Mouse (Mus musculus): ENCODE measurements at regions not wholly inside any gene's neighbourhood (a gene's known extent, or its start where the extent isn't known, plus 50 kb on each side); places are given as distances from the start of the nearest gene placed in this dataset.

DNA sequence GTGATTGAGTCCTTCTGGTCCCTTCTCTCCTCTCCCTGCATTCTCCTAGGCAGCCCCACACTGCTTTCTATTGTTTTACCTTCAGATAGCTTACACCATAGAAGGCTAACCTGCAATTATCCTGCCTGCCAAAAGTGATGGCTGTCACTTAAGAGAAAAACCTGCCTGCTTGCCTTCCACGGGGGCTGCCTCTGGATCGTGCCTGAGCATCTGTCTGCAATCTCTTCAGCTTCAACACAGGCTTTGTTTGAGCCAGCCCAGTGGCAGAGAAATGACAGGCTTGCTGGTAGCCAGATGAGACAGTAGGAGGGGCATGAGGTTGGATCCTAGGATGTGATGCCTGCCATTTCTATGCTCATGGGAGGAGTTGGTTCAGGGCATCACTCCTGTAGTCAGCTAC lies 345.2 kb upstream of the Tshz3 start:
- DNase-seq (ENCODE audit: extremely low spot score in 1 of 2, low spot score in 2 of 2), result no peak
- intact Hi-C loops (cut with DNase I), result no loop called here

DNA sequence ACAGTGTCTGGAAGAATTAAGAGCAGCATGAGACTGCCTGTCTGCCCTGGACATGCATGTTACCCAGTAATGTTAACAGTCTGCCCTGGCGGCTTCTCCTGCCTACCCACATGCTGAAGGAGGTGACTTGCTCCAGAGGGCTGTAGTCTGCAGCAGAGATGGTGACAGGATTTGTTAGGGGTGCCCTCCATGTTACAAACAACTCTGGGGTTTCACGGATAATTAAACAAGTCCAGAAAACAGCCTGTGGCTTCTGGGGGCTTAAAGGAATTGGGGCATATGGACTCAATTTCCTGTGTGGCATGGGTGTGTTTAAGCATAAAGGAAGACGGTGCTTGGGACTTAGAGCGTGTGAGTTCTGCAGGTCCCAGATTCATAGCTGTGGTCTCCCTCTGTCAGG lies 347.3 kb upstream of the Tshz3 start:
- DNase-seq (ENCODE audit: extremely low spot score in 1 of 2, low spot score in 2 of 2), result no peak
- intact Hi-C loops (cut with DNase I), result no loop called here

DNA sequence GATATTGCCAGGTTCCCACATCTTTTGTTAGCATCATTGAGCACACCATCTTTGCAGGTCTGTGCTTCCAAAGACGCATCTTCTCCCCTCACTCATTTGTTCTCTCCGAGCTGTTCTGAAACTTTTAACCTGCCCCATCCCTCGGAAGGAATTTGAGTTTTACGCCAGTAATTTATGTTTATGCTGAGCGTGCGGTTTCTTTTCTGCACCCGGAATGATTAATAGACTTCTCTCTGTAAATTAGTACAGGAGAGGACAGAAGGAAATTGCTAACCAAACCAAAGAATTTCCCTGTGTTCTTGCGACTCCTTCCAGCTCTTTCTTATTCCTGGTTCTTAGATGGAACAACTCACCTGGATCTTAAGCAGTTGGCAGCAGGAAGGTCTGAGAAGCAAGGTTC lies 349.7 kb upstream of the Tshz3 start:
- no peak for DNase-seq (ENCODE audit: extremely low spot score in 1 of 2, low spot score in 2 of 2)
- intact Hi-C loops (cut with DNase I), result no loop called here

DNA sequence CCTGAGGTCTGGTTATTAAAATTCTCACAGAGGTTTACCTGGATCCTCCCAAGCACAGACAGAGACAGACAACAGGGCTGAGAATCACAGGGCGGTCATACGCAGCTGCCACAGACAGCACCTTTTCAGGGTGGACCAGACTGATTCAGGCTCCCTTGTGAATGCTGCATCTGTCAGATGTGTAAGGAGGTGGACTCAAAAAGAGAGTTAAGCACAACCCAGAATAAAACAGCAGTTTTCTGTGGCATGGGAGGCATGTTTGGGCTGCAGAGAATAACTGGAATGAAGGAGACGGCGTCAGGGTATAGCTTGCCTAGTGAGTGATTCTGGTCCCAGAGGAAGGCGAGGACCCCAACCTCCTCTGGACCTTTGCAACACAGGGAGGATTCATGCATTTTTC lies 363.1 kb upstream of the Tshz3 start:
- no peak for DNase-seq (ENCODE audit: extremely low spot score in 1 of 2, low spot score in 2 of 2)
- intact Hi-C loops (cut with DNase I), result loop anchor here (5.0 to 10.0 kb wide), 2 partner anchors 260 to 362 kb away; partner anchors contain the start of gene Tshz3

DNA sequence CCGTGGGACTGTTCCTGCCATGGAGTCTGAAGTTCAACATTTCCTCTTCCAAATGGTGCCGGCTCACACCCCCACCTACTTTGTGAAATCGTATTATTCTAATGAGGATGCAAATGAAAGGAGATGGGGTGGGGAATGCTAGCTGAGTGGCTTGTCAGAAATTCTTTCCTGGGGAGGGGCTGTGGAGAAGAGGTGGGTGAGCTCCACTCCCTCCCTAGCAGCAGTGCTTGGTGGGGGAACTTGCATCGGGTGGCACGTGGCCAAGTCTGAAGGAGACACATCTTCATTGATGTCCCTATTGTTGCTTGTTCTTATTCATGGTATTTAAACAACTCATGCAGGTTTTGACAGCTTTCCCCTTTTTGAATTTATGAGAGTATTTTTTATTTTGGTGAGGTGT lies 363.8 kb upstream of the Tshz3 start:
- intact Hi-C loops (cut with DNase I), result loop anchor here (5.0 to 10.0 kb wide), 2 partner anchors 259 to 363 kb away; partner anchors contain the start of gene Tshz3

DNA sequence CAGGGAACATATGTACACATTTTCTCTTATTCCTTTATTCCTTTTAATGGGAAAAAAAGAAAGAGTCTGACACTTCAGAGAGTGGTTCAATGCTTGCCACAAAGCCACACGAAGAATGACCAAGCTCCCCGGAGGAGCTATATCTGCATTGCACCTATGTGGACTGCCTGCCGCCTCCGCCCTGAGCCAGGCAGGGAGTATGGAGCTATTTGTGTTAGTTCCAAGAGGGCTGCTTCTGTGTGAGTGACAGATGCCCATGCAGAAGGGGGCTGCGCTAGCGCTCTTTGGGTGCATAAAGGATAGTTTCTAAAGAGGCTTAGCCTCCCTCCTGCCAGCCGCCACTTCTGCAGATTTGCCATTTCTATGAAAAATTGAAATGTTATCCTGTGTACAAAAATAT lies 365.3 kb upstream of the Tshz3 start:
- intact Hi-C loops (cut with DNase I), result loop anchor here (5.0 to 10.0 kb wide), 2 partner anchors 258 to 365 kb away; partner anchors contain the start of gene Tshz3
- DNase-seq (ENCODE audit: extremely low spot score in 1 of 2, low spot score in 2 of 2), result no peak

More for the DNA sequence above, 363.8 kb upstream of the Tshz3 start:
- peak in 1 of 2 experiments; percentile 55 for DNase-seq (ENCODE audit: extremely low spot score in 1 of 2, low spot score in 2 of 2)

DNA sequence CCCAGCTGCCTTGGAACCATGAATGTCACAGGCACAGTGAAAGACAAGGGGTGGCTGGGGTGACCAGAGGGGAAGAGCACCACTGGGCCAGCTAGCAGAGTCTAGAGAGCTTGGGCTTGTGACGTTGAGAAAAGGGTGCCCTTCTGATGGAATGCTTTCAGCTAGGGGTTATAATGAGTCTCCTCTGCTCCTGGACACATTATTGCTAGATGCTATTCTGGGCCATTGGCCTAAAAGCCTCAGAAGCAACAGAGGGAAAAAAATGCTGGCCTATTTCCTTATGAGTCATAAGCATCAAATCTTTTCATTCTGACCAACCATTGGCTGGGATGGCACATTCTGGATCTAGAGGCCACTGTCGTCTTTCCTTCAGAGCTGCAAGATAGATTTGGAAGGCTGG lies 369.8 kb upstream of the Tshz3 start:
- intact Hi-C loops (cut with DNase I), result no loop called here
- no peak for DNase-seq (ENCODE audit: extremely low spot score in 1 of 2, low spot score in 2 of 2)

DNA sequence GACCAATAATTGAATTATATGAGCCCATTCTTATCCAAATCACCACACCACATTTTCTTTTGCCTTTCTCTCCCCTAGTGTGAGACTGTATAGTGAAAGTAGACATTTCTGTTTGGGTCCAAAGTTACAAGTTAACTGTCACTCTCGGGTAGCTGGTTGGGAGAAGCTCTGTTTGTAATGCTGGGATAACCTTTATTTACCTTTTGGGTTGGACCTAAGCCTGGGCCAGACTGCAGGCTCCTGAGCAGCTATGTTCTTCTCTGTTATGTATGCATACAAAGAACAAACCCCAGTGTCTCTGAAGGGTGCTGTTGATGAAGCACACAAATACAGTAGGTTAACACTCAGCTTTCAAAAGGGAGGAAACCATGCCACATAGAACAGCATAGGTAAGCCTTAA lies 373.9 kb upstream of the Tshz3 start:
- no peak for DNase-seq (ENCODE audit: extremely low spot score in 1 of 2, low spot score in 2 of 2)
- intact Hi-C loops (cut with DNase I), result no loop called here

DNA sequence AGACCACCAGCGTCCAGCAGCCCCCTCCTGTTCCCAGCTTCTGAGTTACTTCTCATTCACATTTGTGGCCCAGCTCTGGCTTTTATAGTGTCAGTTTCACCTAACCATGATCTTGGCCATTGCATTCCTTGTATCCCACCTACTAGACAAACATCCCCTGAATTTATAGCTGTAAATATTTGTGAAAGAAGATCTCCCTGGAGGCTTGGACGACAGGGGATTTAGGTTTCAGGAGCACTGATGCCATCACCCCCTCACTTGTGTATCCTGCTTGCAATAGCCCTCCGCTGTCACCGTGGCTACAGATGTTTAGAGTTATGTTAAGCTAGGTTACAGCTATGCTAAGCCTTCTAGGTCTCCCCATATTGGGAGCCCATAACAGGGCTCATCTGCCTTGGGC lies 375.7 kb upstream of the Tshz3 start:
- DNase-seq (ENCODE audit: extremely low spot score in 1 of 2, low spot score in 2 of 2), result no peak
- intact Hi-C loops (cut with DNase I), result no loop called here

DNA sequence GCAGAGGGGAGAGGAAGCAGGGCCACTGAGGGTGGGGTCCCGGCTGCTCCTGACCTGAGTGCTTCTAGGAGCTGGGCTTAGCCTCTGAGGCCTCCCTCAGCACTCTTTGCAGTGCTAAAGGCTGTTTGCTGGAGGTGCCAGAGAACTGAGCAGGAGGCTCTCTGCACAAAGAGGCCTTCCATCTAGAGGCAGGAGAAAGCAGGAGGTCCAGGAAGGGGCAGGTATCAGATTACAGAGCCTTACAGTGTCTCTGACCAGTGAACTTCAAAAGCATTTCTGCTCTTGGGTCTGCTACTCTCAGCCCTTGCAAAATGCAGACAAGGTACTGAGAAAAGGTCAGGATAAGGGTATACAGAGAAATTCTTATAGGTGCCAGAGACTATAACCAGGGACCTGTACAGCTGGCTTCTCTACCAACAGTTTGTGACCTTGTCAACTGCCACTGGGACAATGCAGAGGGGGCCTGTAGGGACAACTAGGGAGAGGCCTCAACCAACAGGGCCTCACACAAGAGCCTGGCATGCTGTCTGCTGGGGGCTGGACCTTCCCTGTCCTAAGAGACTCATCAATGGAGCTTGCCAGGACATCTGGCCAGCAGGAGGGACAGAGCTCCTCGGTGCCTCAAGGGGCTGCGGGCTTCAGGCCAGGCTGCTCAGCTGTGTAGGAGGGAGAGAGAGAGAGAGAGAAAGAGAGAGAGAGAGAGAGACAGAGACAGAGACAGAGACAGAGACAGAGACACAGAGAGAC lies 380.3 kb upstream of the Tshz3 start:
- intact Hi-C loops (cut with DNase I), result no loop called here
- no peak for DNase-seq (ENCODE audit: extremely low spot score in 1 of 2, low spot score in 2 of 2)

DNA sequence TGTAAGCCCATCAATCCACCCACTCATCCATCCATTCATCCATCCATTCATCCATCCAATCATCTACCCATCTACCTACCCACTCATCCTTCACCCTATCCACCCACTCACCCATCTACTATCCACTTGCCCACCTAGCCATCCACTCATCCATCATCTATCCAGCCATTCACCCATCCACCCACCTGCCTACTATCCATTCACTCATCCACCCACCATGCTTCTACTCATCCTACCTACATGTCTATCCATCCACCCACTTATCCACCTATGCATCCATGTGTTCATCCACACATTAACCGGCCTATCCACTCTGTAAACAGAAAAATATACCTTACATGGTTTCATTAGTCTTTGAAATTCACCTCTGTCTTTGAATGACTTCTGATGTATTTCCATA lies 384.2 kb upstream of the Tshz3 start:
- DNase-seq (ENCODE audit: extremely low spot score in 1 of 2, low spot score in 2 of 2), result no peak
- intact Hi-C loops (cut with DNase I), result no loop called here

DNA sequence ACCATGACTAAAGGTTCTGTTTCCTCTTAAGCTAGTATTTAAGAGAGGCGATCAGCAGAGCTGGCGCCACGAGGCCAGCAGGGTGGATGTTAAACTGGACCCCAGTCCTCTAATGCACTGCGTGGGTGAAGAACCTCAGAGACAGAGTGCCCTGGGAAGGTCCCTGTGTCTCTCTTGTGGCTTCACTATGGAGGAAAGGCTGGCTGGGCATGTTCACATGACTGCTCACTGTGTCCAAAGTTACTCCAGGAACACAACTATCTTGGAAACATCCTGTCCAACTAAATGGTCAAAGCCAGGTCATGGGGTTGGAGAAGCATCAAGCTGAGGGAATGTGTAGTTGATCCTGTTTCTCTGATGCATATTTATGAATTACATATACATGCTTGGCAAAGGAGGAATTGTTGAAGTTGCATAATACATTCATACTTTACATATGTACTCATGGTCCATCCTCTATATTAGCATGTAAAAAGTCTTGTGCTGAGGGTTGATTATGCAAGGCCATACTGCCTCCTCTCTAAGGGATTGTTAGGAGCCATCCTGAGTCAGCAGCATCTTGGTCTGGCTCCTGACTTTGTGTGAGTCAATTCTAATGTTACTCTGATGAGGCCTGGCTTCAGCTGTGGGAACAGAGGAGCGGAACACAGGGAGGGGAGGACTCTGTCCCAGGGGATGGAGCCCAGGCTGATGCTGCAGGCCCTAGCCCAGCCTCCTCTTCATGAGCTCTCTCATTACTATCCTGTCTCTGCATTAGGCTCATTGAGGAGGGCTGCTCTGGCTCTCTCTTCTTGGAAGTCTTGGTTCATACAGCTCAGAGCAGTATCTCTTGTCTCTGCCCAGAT lies 387.9 kb upstream of the Tshz3 start:
- intact Hi-C loops (cut with DNase I), result no loop called here
- DNase-seq (ENCODE audit: extremely low spot score in 1 of 2, low spot score in 2 of 2), result no peak

DNA sequence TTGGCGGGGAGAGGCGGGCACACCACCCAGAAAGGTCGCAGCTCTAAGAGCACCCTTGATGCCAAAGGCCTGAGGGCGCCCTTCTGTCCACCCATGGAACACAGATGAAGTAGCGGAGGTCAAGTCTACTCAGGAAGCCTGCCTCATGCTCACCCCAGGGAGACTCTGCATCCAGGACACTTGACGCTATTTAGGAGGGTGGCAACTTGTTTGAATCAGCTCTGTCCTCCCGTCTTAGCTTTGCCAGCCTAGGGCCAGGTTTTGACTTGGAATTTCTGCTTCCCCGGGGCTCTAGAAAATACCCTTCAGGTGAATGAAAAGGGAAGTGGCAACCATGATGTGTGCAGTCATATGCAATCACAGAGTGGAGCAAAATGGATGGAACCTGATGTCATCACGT lies 389.2 kb upstream of the Tshz3 start:
- no peak for DNase-seq (ENCODE audit: extremely low spot score in 1 of 2, low spot score in 2 of 2)
- intact Hi-C loops (cut with DNase I), result no loop called here

DNA sequence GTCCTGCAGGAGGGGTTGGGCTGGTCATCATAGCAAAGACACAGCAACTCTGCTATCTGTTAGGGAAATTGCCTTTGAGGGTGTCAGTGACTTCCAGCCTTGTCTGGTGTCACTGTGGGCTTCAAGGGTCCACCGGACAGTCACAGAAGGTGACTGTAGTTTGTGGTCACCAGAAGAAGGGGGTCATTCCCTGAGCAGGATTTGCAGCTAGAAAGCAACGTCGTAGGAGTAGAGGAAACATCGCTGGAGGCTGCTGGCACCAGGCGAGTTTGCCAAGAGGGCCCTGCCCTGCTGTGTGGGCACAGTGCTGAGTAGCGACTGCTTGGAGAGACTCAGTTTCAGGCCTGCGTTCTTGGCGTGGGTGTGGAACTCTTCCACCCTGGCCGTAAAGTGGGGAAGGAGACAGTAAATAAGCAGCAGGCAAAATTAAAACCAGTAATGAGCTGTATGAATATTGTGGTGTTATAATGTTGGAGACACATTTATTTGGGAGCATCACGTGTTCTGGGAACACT lies 389.8 kb upstream of the Tshz3 start:
- no peak for DNase-seq (ENCODE audit: extremely low spot score in 1 of 2, low spot score in 2 of 2)
- intact Hi-C loops (cut with DNase I), result no loop called here

DNA sequence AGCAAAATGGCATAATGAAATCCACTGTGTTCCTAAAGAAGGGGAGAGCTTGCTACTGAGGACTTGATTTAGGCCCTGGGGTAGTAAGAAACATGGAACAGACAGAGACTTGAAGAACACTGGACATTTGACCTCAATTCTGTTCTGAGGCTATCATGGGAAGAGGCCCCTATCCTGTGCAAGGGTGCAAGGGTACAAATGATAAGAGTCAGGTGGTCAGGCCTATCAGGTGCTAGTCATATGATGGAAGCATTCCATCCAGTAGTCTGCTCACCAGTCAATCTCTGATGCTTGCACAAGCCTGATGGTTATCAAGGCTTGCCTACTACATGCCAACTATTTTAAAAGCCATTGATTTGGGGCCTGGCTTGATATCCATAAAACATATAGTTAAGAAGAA lies 420.6 kb upstream of the Tshz3 start:
- intact Hi-C loops (cut with DNase I), result no loop called here
- DNase-seq (ENCODE audit: extremely low spot score in 1 of 2, low spot score in 2 of 2), result no peak

DNA sequence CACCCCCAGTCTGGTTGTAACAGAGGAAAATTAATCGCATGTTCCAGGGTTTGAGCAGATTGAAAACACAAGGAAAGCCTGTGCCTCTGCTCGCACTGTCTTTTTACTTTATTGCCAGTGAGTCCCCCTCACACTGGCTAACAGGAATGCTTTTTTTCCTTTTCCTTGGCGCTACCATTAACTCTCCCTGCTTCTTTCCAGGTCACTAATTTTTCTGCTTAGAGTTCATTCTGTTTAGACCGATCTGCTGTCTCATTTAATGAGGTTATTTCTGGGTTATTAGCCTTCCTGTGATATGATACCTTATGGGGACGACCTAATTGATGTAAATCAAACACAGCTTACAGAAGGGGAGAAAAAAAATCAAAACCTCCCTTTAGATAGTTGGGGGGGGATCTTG lies 429.0 kb upstream of the Tshz3 start:
- intact Hi-C loops (cut with DNase I), result no loop called here
- DNase-seq (ENCODE audit: extremely low spot score in 1 of 2, low spot score in 2 of 2), result no peak

DNA sequence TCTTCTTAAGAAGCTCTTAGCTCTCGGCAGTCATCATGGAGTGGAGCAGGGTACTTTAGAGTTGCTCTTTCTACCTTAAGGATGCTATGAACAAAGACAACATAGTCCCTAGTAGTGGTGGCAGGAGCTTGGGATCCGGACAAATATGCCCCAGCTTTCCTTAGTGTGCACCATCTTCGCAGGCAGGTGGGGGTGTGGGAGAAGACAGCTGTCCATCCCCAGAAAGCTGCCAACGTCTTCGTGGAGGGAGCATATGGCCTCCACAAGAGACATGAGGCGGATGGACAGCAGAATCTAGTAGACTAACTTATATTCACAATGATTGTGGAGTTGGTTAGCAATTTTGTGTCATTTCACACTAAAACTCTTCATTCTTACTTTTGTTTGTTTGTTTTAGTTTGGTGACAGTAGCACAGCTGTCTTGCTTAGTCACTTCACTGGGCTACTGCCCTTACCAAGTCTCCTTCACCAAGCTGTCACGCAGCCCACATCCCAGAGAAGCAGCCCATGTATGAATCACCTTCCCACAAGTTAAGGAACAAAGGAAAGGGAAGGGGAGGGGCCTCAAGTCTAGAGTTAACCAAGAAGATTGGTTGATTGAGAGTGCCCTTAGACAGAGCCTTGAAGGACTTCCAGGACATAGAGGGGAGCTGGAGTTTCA lies 432.6 kb upstream of the Tshz3 start:
- DNase-seq (ENCODE audit: extremely low spot score in 1 of 2, low spot score in 2 of 2), result no peak
- intact Hi-C loops (cut with DNase I), result no loop called here

DNA sequence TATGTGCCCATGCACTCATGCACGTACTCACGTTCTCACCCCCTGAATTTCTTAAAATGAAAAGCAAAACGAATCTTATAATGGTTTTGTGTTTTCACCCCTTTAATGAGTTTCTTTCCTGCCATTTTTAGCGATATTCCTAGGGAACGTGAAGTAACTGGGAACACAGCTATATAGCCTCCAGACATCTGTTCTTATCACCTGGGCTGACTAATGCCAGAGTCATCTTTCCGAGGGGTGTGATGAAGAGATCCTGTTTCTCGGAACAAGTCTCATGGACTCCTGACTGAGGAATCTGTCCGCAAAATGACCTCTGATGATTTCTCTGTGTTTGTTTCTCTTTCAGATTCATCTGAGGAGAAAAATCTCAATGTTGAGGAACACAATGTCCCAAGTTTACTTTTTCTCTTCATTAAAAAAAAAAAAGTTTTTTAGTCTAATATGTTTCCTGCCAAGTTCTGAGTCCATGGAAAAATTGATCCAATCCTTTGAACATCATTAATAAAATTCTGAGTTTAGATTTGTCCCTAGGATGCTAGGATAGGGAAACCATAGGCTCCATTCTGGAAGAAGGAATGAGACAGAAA lies 435.7 kb upstream of the Tshz3 start:
- intact Hi-C loops (cut with DNase I), result no loop called here
- no peak for DNase-seq (ENCODE audit: extremely low spot score in 1 of 2, low spot score in 2 of 2)

DNA sequence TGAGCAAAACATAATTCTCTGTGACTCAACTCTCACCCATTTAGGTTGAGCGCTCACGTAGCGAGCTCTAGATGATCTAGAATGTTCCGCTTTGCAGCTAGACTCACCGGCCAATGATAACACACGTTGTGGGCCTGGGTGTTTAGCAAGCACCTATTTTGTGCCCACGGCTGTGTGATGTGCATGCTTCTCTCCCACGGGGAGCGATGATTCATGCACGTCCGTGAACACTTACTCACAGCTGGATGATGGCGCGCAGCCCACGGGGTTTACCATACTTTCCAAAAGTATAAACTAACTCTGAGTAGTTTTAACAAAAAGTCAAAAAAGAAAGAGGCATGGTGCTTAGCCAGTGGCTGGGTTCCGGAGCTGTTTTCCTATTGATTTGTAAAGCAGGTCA lies 440.8 kb upstream of the Tshz3 start:
- no peak for DNase-seq (ENCODE audit: extremely low spot score in 1 of 2, low spot score in 2 of 2)
- intact Hi-C loops (cut with DNase I), result no loop called here

All from left cerebral cortex, postnatal 10 days (tissue).